Mouse (Mus musculus) forebrain, embryonic 11.5 days (tissue): ENCODE results near the gene Ttc9c. TPM values are rescaled to one million over a fixed set of nuclear protein-coding genes. Genes with fewer than 3 reads are reported as not detected.
A peak's percentile ranks its signal among the peaks of the same experiment; 100 is the strongest.

Experiments used
- ATAC-seq: fragments of 200-750 bp; cut with Nextera tagmentation; replicated peaks from 2 replicates; pipeline ENCODE4 v1.8.0; 2017; ENCODE audit warnings: moderate TSS enrichment; ENCODE audit not compliant: low FRiP score
- DNase-seq: peaks from one replicate; pipeline ENCODE4 v3.0.0-alpha.2; 2017; ENCODE audit warnings: low spot score
- H3K27ac ChIP-seq: fragments of 300-500 bp; sonication (generic); 2 replicates; pipeline ENCODE4 v1.5.1; 2014; ENCODE audit warnings: low read depth, low read length
- H3K27me3 ChIP-seq: fragments of 300-500 bp; sonication (generic); 2 replicates; pipeline ENCODE4 v1.6.1; 2014; ENCODE audit warnings: mild to moderate bottlenecking, low read length, mixed read lengths; ENCODE audit not compliant: control insufficient read depth, insufficient read depth
- H3K36me3 ChIP-seq: fragments of 300-500 bp; sonication (generic); 2 replicates; pipeline ENCODE4 v1.6.1; 2014; ENCODE audit warnings: mild to moderate bottlenecking, low read length, moderate library complexity, mixed read lengths; ENCODE audit not compliant: control insufficient read depth, insufficient read depth
- H3K4me1 ChIP-seq: fragments of 300-500 bp; sonication (generic); replicated peaks from 2 replicates; pipeline ENCODE4 v1.6.1; 2014; ENCODE audit warnings: low read length, mixed read lengths; ENCODE audit not compliant: control insufficient read depth, insufficient read depth
- H3K4me2 ChIP-seq: fragments of 300-500 bp; sonication (generic); 2 replicates; pipeline ENCODE4 v1.6.1; 2014; ENCODE audit warnings: low read depth, mild to moderate bottlenecking, low read length, moderate library complexity, mixed read lengths; ENCODE audit not compliant: severe bottlenecking
- H3K4me3 ChIP-seq: fragments of 300-500 bp; sonication (generic); 2 replicates; pipeline ENCODE4 v1.5.1; 2014; ENCODE audit warnings: low read depth, low read length
- H3K9ac ChIP-seq: fragments of 300-500 bp; sonication (generic); 2 replicates; pipeline ENCODE4 v1.6.1; 2014; ENCODE audit warnings: low read length
- H3K9me3 ChIP-seq: fragments of 300-500 bp; sonication (generic); 2 replicates; pipeline ENCODE4 v1.6.1; 2016; ENCODE audit warnings: low read length, mixed read lengths; ENCODE audit not compliant: control insufficient read depth
- WGBS: fragments of 180-500 bp; shearing (Covaris S2); extraction: QIAGEN DNeasy Blood & Tissue Kit; methylation state at CpG from one replicate; pipeline ENCODE4 v1.1.7; 2014; 5-methylcytosine and 5-hydroxymethylcytosine counted together
- polyA plus RNA-seq: library from polyadenylated mRNA; unstranded; fragments of >200 nt; fragmentation: Nextera tagmentation; extraction: Ambion mirVana; gene quantifications from 2 replicates; pipeline ENCODE4 v1.2.1, GENCODE M21; 2014

Ttc9c gene
- polyA plus RNA-seq, 1 experiment from 2014 or later: 80.8 TPM

GRCm38 (mm10) chr19:8774086-8774835 lies 44.9 kb downstream of the Ttc9c start, which contains the start of gene Tmem179b:
Gene Tmem179b (minus strand): TSS chr19:8774467.
- WGBS: under 1% methylated on average over 64 of the region's 68 CpGs
- H3K4me2 ChIP-seq: peak within 1 kb of the TSS; percentile 96
- DNase-seq (peak; percentile 97), ATAC-seq (peak; percentile 93)
- H3K27me3 ChIP-seq: no peaks in the 10 kb centered on the region
- H3K4me1 ChIP-seq: peaks cover 6% of the 10 kb centered on the region; the same call in 1 of the 2 replicates
- H3K36me3 ChIP-seq: peaks cover 6% of the 10 kb centered on the region
- H3K4me3 ChIP-seq: peak within 1 kb of the TSS; percentile 68
- no peaks in the 10 kb centered on the region for H3K9me3 ChIP-seq
- peak within 1 kb of the TSS; percentile 93 for H3K27ac ChIP-seq
- H3K9ac ChIP-seq: peak within 1 kb of the TSS; percentile 82

- Histone ChIP-seq H3K27ac (no peak overlapping the region), H3K9ac (peak overlapping the region; percentile 82; the same call in 1 of the 2 replicates), H3K27me3 (no peaks in the 10 kb centered on the region), H3K4me3 (peak overlapping the region; percentile 68), H3K4me1 (peaks cover 6% of the 10 kb centered on the region; the same call in 1 of the 2 replicates), H3K36me3 (peaks cover 7% of the 10 kb centered on the region), H3K9me3 (no peaks in the 10 kb centered on the region), H3K4me2 (peak overlapping the region; percentile 96)
- DNase-seq (no peak), ATAC-seq (no peak)
- WGBS: 66% methylated on average over 6 of the region's 6 CpGs
These were observed 45.7 kb downstream of the Ttc9c start for GRCm38 (mm10) chr19:8773409-8773808.

- peaks cover 10% of the 10 kb centered on the region for H3K36me3 ChIP-seq
- H3K9me3 ChIP-seq: no peaks in the 10 kb centered on the region
- H3K27me3 ChIP-seq: no peaks in the 10 kb centered on the region
- H3K4me3 ChIP-seq: no peak overlapping the region; the same call in 1 of the 2 replicates
- 84% methylated on average over 5 of the region's 5 CpGs for WGBS
- no peak overlapping the region for H3K27ac ChIP-seq
- H3K4me2 ChIP-seq: peak overlapping the region; percentile 96; the same call in 1 of the 2 replicates
- no peak for DNase-seq
- H3K9ac ChIP-seq: no peak overlapping the region; the same call in 1 of the 2 replicates
- peaks cover 6% of the 10 kb centered on the region; the same call in 1 of the 2 replicates for H3K4me1 ChIP-seq
- no peak for ATAC-seq
These were observed 46.1 kb downstream of the Ttc9c start for GRCm38 (mm10) chr19:8772996-8773395.

GRCm38 (mm10) chr19:8770567-8771270 lies 48.4 kb downstream of the Ttc9c start, which contains the start of gene Tmem223:
Gene Tmem223 (plus strand): TSS chr19:8770996.
- peak within 1 kb of the TSS; percentile 80 for H3K4me2 ChIP-seq
- ATAC-seq (peak; percentile 47; the same call in 1 of the 2 replicates), DNase-seq (peak; percentile 87)
- peaks cover 26% of the 10 kb centered on the region for H3K36me3 ChIP-seq
- H3K4me1 ChIP-seq: peaks cover 6% of the 10 kb centered on the region; the same call in 1 of the 2 replicates
- H3K9ac ChIP-seq: peak within 1 kb of the TSS; percentile 91
- no peaks in the 10 kb centered on the region for H3K9me3 ChIP-seq
- peak within 1 kb of the TSS; percentile 67 for H3K4me3 ChIP-seq
- no peaks in the 10 kb centered on the region for H3K27me3 ChIP-seq
- H3K27ac ChIP-seq: peak within 1 kb of the TSS; percentile 58
- WGBS: 20% methylated on average over 29 of the region's 29 CpGs

GRCm38 (mm10) chr19:8765562-8765961 lies 53.6 kb downstream of the Ttc9c start:
- no peaks in the 10 kb centered on the region for H3K27me3 ChIP-seq
- ATAC-seq: no peak
- no peak for DNase-seq
- no peak overlapping the region for H3K27ac ChIP-seq
- H3K4me3 ChIP-seq: no peak overlapping the region
- no peaks in the 10 kb centered on the region for H3K4me1 ChIP-seq
- no peaks in the 10 kb centered on the region; the same call in 1 of the 2 replicates for H3K9me3 ChIP-seq
- no peak overlapping the region for H3K9ac ChIP-seq
- no peak overlapping the region for H3K4me2 ChIP-seq
- H3K36me3 ChIP-seq: peaks cover 45% of the 10 kb centered on the region
- WGBS: 95% methylated on average over 9 of the region's 9 CpGs

GRCm38 (mm10) chr19:8763276-8763675 lies 55.9 kb downstream of the Ttc9c start:
- H3K9ac ChIP-seq: no peak overlapping the region
- WGBS: 94% methylated on average over 4 of the region's 4 CpGs
- H3K9me3 ChIP-seq: no peaks in the 10 kb centered on the region; the same call in 1 of the 2 replicates
- no peak overlapping the region for H3K27ac ChIP-seq
- no peaks in the 10 kb centered on the region for H3K27me3 ChIP-seq
- no peak for ATAC-seq
- no peak overlapping the region for H3K4me2 ChIP-seq
- no peak for DNase-seq
- no peak overlapping the region for H3K4me3 ChIP-seq
- peaks cover 40% of the 10 kb centered on the region for H3K36me3 ChIP-seq
- H3K4me1 ChIP-seq: no peaks in the 10 kb centered on the region; the same call in 1 of the 2 replicates

- ATAC-seq (no peak), DNase-seq (no peak)
- Histone ChIP-seq H3K36me3 (peaks cover 22% of the 10 kb centered on the region), H3K4me1 (peaks cover 3% of the 10 kb centered on the region; the same call in 1 of the 2 replicates), H3K27ac (no peak overlapping the region), H3K9ac (no peak overlapping the region), H3K9me3 (no peaks in the 10 kb centered on the region; the same call in 1 of the 2 replicates), H3K4me3 (no peak overlapping the region), H3K4me2 (no peak overlapping the region), H3K27me3 (no peaks in the 10 kb centered on the region)
- 84% methylated on average over 2 of the region's 2 CpGs for WGBS
These were observed 58.4 kb downstream of the Ttc9c start for GRCm38 (mm10) chr19:8760757-8761156.
